Mouse (Mus musculus) neural tube, embryonic 13.5 days (tissue): ENCODE measurements around the gene Kcnj10. TPM values are rescaled to one million over a fixed set of nuclear protein-coding genes. Genes with fewer than 3 reads are reported as not detected.

Source experiments
- ATAC-seq: fragments of 200-750 bp; cut with Nextera tagmentation; 2 replicates; pipeline ENCODE4 v1.8.0; 2017; ENCODE audit warnings: low read depth, mild to moderate bottlenecking, moderate TSS enrichment, moderate library complexity
- H3K27ac ChIP-seq: fragments of 300-500 bp; sonication (generic); replicated peaks from 2 replicates; pipeline ENCODE4 v1.5.1; 2015; ENCODE audit warnings: moderate library complexity, mild to moderate bottlenecking, inconsistent platforms
- H3K27me3 ChIP-seq: fragments of 300-500 bp; sonication (generic); 2 replicates; pipeline ENCODE4 v1.6.1; 2015; ENCODE audit warnings: mild to moderate bottlenecking, inconsistent platforms
- H3K36me3 ChIP-seq: fragments of 300-500 bp; sonication (generic); 2 replicates; pipeline ENCODE4 v1.6.1; 2015; ENCODE audit warnings: mild to moderate bottlenecking, inconsistent platforms
- H3K4me1 ChIP-seq: fragments of 300-500 bp; sonication (generic); replicated peaks from 2 replicates; pipeline ENCODE4 v1.6.1; 2015; ENCODE audit warnings: inconsistent platforms
- H3K4me2 ChIP-seq: fragments of 300-500 bp; sonication (generic); 2 replicates; pipeline ENCODE4 v1.6.1; 2015; ENCODE audit warnings: inconsistent platforms, mild to moderate bottlenecking, moderate library complexity
- H3K4me3 ChIP-seq: fragments of 300-500 bp; sonication (generic); 2 replicates; pipeline ENCODE4 v1.5.1; 2015; ENCODE audit warnings: mild to moderate bottlenecking, inconsistent platforms
- H3K9ac ChIP-seq: fragments of 300-500 bp; sonication (generic); 2 replicates; pipeline ENCODE4 v1.6.1; 2015; ENCODE audit warnings: moderate library complexity, mild to moderate bottlenecking, inconsistent platforms
- H3K9me3 ChIP-seq: fragments of 300-500 bp; sonication (generic); 2 replicates; pipeline ENCODE4 v1.6.1; 2016; ENCODE audit warnings: inconsistent platforms
- WGBS: fragments of 180-500 bp; shearing (Covaris S2); methylation state at CpG from one replicate; pipeline ENCODE4 v1.1.7; 2015; 5-methylcytosine and 5-hydroxymethylcytosine counted together
- polyA plus RNA-seq: library from polyadenylated mRNA; unstranded; fragments of >200 nt; fragmentation: Nextera tagmentation; extraction: Ambion mirVana; gene quantifications from 2 replicates; pipeline ENCODE4 v1.2.1, GENCODE M21; 2015

Kcnj10 gene
- polyA plus RNA-seq, 1 experiment from 2014 or later: 1.9 TPM

DNA sequence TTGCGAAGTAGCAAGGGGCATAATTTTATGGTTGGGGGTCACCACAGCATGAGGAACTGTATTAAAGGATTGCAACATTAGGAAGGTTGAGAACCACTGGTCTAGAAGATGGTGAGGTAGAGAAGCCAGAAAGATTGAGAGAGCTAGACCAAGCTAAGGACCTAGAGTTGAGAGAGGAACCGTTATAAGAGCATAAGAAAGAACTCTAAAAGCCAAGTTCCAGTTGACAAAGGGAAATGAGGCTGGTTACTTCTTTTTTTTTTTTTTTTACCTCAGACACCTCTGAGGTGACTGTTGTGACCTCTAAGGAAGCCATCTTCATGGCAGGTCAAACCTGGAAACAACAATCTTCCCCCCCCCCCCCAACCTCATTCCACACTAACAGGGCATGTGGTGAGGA lies 35.9 kb upstream of the Kcnj10 start:
- H3K27ac ChIP-seq: no peak overlapping the region
- H3K9ac ChIP-seq: no peak overlapping the region
- H3K4me2 ChIP-seq: no peak overlapping the region
- H3K9me3 ChIP-seq: no peaks in the 10 kb centered on the region
- H3K4me1 ChIP-seq: peaks cover 53% of the 10 kb centered on the region
- H3K36me3 ChIP-seq: no peaks in the 10 kb centered on the region
- H3K4me3 ChIP-seq: no peak overlapping the region
- ATAC-seq: no peak
- 89% methylated on average over 2 of the region's 2 CpGs for WGBS
- H3K27me3 ChIP-seq: no peaks in the 10 kb centered on the region

DNA sequence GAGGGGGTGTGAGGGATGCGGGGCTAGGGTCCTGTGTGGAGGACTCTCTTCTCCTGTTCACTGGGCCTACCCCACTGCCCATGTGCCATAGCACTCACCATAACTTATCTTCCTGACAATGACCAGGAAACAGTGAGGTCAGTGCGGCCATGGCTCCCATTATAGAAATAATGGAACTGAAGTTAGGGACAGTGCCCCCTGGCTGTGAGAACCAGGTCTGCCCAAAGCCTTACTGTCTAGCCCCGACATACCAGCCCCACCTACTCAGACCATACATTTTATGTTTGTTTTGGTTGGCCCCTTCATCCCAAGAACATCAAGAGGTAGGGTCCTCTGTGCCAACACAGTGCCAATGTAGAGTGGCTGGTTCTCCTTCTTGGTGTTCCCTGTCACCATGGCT lies 35.4 kb upstream of the Kcnj10 start:
- H3K4me1 ChIP-seq: peaks cover 54% of the 10 kb centered on the region

DNA sequence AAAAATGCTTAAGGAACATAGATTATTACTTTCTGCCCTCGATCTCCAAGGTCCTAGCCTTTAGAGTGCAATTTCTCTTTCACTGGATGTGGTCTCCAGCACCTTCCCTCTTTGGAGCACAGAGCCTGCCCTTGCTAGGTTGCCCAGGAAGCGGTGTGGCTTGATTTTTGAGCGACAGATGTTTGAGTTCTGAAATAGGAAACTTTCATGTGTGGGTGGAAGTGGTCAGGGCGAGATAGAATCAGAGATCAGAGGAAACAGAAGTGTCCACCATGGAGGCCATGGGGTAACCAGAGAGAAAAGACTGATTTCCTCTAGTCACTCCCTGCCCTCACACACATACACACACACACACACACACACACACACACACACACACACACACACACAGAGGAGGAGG lies 34.8 kb upstream of the Kcnj10 start:
- H3K4me2 ChIP-seq: no peak overlapping the region
- WGBS: 93% methylated on average over 4 of the region's 4 CpGs
- no peak overlapping the region for H3K27ac ChIP-seq
- H3K27me3 ChIP-seq: no peaks in the 10 kb centered on the region
- H3K36me3 ChIP-seq: no peaks in the 10 kb centered on the region
- H3K4me1 ChIP-seq: peaks cover 54% of the 10 kb centered on the region
- no peaks in the 10 kb centered on the region for H3K9me3 ChIP-seq
- no peak overlapping the region for H3K9ac ChIP-seq
- ATAC-seq: no peak
- no peak overlapping the region for H3K4me3 ChIP-seq

More for the DNA sequence above, 35.4 kb upstream of the Kcnj10 start:
- H3K9ac ChIP-seq: no peak overlapping the region
- H3K27me3 ChIP-seq: no peaks in the 10 kb centered on the region
- H3K4me2 ChIP-seq: no peak overlapping the region
- no peaks in the 10 kb centered on the region for H3K36me3 ChIP-seq
- no peaks in the 10 kb centered on the region for H3K9me3 ChIP-seq
- no peak overlapping the region for H3K27ac ChIP-seq
- H3K4me3 ChIP-seq: no peak overlapping the region
- no peak for ATAC-seq
- WGBS: 67% methylated on average over 3 of the region's 3 CpGs

DNA sequence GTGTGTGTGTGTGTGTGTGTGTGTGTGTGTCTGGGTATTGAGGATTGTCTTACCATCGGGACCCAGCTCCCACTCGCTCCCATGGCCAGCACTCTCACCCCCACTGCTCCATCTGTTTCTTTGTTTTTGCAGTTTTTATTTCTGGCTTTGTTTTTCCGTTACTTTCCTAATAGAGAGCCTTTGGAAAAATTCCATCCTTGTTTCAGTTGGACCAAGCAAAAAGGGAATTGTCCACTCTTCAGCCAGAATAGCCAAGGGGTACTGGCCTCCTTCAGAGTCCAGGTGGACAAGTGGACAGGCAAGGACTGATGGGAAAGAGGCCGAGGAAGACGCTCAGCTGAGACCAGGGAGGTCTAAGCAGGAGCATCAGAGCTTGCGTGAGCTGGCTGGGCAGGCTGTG lies 34.1 kb upstream of the Kcnj10 start:
- H3K27me3 ChIP-seq: no peaks in the 10 kb centered on the region
- H3K36me3 ChIP-seq: no peaks in the 10 kb centered on the region
- H3K9ac ChIP-seq: no peak overlapping the region
- H3K4me1 ChIP-seq: peaks cover 54% of the 10 kb centered on the region
- H3K4me2 ChIP-seq: no peak overlapping the region
- WGBS: 84% methylated on average over 6 of the region's 6 CpGs
- no peaks in the 10 kb centered on the region for H3K9me3 ChIP-seq
- no peak overlapping the region for H3K4me3 ChIP-seq
- H3K27ac ChIP-seq: 0 out of 2 replicates have a peak overlapping the region, but pooled peaks have one; percentile 38
- no peak for ATAC-seq

DNA sequence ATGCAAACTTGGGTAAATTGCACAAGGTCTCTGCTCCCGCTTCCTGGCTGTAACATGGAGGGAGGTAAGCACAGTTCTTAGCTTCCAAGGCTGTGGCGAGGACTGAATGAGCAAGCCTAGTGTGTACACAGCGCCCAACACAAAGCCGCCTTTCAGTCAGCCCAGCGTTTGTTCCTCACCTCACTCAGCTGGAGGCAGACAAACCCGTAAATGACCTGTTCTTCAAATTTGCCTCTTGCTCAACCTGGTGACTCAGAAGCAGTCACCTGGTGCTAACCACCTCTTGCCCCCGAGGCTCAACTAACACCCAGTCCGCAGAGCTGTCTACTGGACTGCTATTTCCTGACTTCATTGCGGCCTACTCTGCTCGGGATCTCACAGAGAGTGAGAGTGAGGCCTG lies 33.1 kb upstream of the Kcnj10 start:
- H3K27ac ChIP-seq: peak overlapping the region; percentile 29; the same call in 1 of the 2 replicates
- no peaks in the 10 kb centered on the region for H3K27me3 ChIP-seq
- peaks cover 50% of the 10 kb centered on the region for H3K4me1 ChIP-seq
- H3K9ac ChIP-seq: no peak overlapping the region
- H3K4me3 ChIP-seq: no peak overlapping the region
- WGBS: 57% methylated on average over 10 of the region's 10 CpGs
- no peak overlapping the region for H3K4me2 ChIP-seq
- no peak for ATAC-seq
- H3K36me3 ChIP-seq: no peaks in the 10 kb centered on the region
- no peaks in the 10 kb centered on the region for H3K9me3 ChIP-seq

DNA sequence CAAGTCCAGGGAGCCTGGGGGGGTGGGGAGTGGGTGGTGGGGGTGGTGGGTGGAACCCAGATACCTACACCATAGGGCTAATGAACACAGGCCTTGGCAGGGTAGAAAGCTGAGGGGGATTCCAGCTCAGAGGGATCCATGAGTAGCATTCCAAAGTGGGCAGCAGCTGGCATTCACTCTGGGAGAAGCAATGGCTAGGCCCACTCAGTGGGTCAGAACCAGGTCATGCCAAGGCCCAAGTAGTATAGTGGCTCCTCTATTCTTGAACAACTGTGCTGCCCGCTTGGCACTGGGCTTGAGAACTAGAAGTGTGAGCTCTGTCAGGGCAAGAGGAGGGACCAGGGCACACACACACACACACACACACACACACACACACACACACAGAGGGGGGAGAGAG lies 32.6 kb upstream of the Kcnj10 start:
- Histone ChIP-seq H3K36me3 (no peaks in the 10 kb centered on the region), H3K27ac (peak overlapping the region; percentile 29; the same call in 1 of the 2 replicates), H3K9me3 (no peaks in the 10 kb centered on the region), H3K4me2 (no peak overlapping the region), H3K9ac (no peak overlapping the region), H3K27me3 (no peaks in the 10 kb centered on the region), H3K4me3 (no peak overlapping the region), H3K4me1 (peaks cover 50% of the 10 kb centered on the region)
- ATAC-seq: no peak
- WGBS: 88% methylated on average over 1 of the region's 1 CpGs

DNA sequence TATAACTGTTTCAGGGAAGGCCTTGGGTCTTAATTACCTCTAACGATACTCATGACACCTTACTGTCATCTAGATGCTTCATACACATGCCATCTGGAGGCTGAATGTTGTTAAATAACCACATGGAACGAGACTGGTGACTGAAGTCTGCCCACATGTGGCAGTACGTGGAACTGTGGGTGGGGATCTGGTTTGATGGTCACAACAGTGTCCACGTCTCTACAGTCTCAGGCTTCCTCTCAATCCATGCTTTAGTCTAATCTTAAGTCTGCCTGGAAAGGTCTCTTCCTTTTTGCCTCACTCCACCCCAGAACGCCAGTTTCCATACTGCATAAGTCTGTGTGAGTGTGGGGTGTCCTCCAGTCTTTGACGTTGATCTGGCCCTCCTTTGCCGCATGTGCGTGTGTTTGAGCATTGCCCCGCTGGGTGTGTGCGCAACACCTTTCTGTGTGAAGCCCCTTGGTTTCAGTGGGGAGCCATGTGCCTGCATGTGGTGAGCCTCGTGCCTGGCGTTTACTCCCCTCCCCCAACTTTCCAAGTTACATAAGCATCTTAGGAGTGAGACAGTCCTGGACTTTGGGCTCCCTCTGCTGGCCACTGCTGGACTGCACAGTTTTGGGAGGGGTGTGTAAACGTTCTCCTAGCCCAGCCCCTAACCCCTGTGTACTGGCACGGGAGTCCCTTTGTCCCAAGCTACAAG lies 31.2 kb upstream of the Kcnj10 start:
- Histone ChIP-seq H3K9ac (peak overlapping the region; percentile 65), H3K4me1 (peaks cover 64% of the 10 kb centered on the region), H3K36me3 (no peaks in the 10 kb centered on the region), H3K4me3 (peak overlapping the region; percentile 28), H3K9me3 (no peaks in the 10 kb centered on the region), H3K4me2 (peak overlapping the region; percentile 62), H3K27me3 (no peaks in the 10 kb centered on the region), H3K27ac (peak overlapping the region; percentile 81)
- 3% methylated on average over 14 of the region's 14 CpGs for WGBS
- peak; percentile 54 for ATAC-seq

DNA sequence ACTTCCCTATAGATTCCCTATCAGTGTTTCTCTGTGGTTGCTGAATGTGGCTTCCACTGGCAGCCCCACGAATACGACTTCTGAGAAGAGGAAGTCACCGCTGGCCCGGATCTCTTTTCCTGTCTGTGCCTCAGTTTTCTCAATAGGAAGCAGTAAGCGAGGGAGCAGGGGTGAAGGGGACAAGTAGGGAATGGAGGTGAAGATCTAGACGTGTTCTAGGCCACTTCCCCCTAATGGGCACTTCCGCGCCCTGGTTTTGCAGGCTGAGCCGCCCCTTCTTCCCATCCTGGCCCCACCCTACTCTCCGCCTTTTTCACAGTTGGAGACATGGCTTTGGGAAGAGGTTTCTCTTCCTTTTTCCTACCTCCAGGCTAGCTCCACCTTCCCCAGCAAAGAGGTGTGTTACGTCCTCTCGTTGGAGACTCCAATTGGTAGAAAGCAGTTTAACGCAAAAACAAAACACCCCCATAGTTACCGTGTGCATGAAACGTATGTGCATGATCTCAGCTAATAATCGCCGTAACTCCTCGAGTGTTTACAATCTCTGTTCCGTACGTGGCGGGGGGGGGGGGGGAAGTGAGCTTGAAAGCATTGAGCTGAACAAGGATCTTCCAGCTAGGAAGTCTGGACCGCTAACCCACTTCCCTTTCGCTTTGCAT lies 29.6 kb upstream of the Kcnj10 start:
- Histone ChIP-seq H3K4me1 (peaks cover 77% of the 10 kb centered on the region), H3K36me3 (no peaks in the 10 kb centered on the region), H3K27me3 (no peaks in the 10 kb centered on the region), H3K4me2 (peak overlapping the region; percentile 71), H3K9ac (peak overlapping the region; percentile 88), H3K27ac (peak overlapping the region; percentile 91), H3K4me3 (peak overlapping the region; percentile 70), H3K9me3 (no peaks in the 10 kb centered on the region)
- 10% methylated on average over 23 of the region's 23 CpGs for WGBS
- peak; percentile 0; the same call in 1 of the 2 replicates for ATAC-seq

DNA sequence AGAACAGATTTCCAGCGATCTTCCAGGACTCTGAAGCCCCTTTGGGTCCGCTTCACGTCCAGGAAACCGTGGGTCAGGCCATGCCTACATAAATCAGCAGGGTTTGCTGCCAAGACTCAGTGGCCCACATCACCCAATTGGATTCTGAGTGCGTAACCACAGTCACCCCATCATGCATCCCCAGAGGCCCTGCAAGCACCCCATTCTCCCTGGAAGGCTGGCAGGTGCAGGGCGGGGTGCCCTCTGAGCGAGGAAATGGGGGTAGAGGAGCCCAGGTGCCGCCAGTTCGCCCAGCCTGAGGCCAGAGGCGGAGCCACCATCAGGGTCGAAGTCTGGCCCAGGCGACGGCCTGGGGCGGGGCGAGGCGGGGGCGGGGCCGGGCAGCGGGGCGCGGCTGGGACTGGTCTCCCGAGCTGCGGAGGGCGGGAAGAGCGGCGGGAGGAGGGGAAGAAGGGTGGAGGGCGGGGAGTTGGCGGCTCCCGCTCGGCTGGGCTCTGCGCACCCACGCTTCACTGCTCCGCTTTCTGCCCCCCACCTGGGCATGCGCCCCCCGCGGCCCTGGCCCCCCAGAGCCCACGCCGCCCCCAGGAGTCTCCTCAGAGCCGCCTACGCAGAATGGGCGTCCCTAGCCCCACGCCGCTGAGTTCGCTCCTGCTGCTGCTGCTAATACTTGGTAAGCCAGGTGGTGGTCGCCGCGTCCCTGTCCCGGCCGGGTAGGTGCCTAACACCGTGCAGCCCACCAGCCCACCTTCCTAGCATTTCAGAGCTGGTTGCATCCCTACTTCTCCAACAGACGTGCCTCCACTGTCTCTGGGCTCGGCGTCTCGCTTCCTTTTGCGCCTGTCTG lies 28.9 kb upstream of the Kcnj10 start:
- peak overlapping the region; percentile 70 for H3K4me3 ChIP-seq
- ATAC-seq: peak; percentile 64
- H3K36me3 ChIP-seq: no peaks in the 10 kb centered on the region
- peak overlapping the region; percentile 91 for H3K27ac ChIP-seq
- WGBS: under 1% methylated on average over 45 of the region's 55 CpGs
- peak overlapping the region; percentile 71 for H3K4me2 ChIP-seq
- H3K4me1 ChIP-seq: peaks cover 83% of the 10 kb centered on the region
- no peaks in the 10 kb centered on the region for H3K27me3 ChIP-seq
- H3K9me3 ChIP-seq: no peaks in the 10 kb centered on the region
- peak overlapping the region; percentile 88 for H3K9ac ChIP-seq

DNA sequence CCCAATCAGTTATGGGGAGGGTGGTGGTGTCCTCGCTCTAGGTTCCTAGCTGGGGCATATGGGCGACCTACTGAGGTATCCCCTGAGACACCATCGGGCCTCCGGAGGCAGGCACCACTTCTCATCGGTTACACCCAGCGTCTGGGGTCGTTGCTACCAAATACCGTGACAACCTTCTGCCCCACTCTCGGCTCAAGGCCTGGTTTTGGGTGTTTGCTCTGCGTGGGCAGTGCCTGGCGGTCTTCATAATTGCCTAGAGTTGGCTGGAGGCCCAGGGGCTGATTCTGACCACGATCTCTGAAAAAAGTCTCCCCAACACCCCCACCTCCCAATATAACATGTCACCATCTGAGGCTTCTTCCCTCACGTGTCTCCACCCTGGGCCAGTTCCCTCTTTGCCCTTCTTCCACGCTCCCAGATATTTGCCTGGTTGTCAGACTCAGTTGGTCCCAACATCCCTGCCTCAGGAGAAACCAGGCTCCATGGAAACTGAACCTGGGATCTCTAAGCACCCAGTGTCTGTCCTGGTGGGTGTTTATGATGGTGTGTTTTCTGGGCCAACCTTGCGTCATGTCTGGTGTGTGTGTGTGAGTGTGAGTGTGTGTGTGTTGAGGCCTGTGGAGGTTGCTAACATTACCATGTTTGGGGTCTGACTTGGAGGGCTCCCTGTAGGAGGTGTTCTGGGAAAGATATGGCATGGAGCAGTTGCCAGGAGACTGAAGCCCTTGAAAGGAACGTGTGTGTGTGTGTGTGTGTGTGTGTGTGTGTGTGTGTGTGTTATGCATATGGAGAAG lies 28.0 kb upstream of the Kcnj10 start:
- Histone ChIP-seq H3K36me3 (peaks cover 4% of the 10 kb centered on the region; the same call in 1 of the 2 replicates), H3K4me1 (peaks cover 87% of the 10 kb centered on the region), H3K9me3 (no peaks in the 10 kb centered on the region), H3K4me3 (peak overlapping the region; percentile 70), H3K4me2 (peak overlapping the region; percentile 71), H3K9ac (peak overlapping the region; percentile 88), H3K27me3 (no peaks in the 10 kb centered on the region), H3K27ac (peak overlapping the region; percentile 91)
- ATAC-seq: no peak
- 8% methylated on average over 16 of the region's 16 CpGs for WGBS

DNA sequence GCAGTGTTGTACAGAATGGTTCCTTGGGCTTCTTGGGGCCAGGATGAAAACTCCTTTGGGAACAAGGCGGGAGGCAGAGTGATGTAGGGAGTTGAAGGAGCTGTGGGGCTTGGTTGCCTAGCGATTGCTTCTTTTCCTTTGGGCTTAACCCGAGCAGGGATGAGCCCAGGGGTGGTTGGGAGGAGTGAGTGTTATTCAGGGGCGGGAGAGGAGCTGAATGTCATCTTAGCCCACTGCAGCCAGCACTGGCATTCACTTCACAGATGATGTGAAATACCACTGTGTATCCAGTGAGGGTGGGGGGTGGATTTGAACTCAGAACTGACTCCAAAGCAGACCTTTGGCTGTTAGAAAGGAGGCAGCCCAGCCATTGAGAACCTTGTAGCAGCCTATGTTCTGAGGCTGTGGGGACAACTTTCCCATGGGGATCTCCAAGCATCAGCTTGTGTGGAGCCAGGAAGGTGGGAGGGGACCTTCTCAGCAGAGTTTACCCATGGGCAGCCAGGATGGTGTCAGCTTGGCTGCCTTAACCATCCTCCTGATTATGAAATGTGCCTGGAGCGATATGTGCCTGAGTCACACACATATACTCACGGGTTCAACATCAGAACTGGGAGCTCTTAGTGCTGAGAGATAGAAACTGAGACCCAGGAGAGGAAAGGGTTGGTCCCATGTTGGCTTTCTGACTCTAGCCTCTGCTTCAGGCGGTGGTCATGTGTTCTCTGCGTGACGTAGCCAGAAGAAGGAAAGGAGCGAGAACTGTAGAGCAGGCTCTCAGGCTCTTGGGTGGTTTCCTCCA lies 27.2 kb upstream of the Kcnj10 start:
- no peak for ATAC-seq
- Histone ChIP-seq H3K4me1 (peaks cover 89% of the 10 kb centered on the region), H3K4me3 (peak overlapping the region; percentile 70), H3K27ac (peak overlapping the region; percentile 91), H3K36me3 (peaks cover 10% of the 10 kb centered on the region), H3K27me3 (no peaks in the 10 kb centered on the region), H3K9me3 (no peaks in the 10 kb centered on the region), H3K9ac (peak overlapping the region; percentile 88), H3K4me2 (peak overlapping the region; percentile 71)
- WGBS: 51% methylated on average over 10 of the region's 10 CpGs
